Mouse (Mus musculus) frontal cortex, postnatal 10 days (tissue): ENCODE measurements around the gene Cdh9.

Experiments used
- DNase-seq, 2 experiments: peaks; one replicate each; pipeline ENCODE4 v3.0.0; 2022; ENCODE audit warnings: low spot score in 2 of 2, mixed read lengths in 1 of 2

Cdh9 gene

GRCm38 (mm10) chr15:16728470-16729011 lies at the start of gene Cdh9:
Gene Cdh9 (plus strand): TSS chr15:16728756.
- DNase-seq: peak in 1 of 2 experiments; percentile 18

GRCm38 (mm10) chr15:16679096-16679495 lies 49.5 kb upstream of the Cdh9 start:
- no peak for DNase-seq

DNA sequence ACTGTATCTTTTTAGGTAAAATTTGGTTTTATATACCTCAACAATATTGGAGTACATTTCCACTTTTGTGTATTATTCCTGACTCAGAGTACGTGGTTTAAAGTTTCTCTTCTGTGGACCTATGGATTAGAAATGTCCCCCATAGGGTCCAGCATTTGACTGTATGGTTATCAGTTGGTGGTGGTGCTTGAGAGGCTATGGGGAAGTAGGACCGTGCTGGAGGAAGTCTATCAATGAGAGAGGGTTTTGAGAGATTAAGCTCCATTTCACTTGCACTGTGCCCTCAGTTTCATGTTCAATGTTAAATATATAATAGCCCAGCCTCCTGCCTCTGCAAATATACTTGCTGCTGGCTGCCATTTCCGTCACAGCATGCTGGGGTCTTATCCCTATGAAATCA lies 28.7 kb upstream of the Cdh9 start:
- DNase-seq: no peak

GRCm38 (mm10) chr15:16702340-16702739 lies 26.2 kb upstream of the Cdh9 start:
- no peak for DNase-seq

- no peak for DNase-seq
Measured at GRCm38 (mm10) chr15:16739088-16739487, 10.5 kb downstream of the Cdh9 start.

DNA sequence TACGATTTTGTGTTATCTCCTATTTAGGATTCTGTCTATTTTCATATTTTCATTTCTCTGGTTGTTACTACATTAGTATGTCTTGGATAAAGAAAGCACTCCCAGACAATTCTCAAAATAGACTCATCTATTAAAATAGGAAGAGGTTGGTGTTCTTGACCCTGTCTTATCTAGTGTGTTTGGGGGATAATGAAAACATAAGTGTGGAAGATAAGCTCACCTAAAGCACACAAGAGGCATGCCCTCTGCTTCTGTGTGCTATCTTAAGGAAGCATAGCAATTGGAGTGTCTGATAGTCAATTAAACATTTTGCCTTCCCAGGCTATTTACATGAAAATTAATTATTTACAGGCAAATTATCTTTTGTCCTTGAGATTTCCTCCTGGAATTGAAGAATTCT lies 18.1 kb downstream of the Cdh9 start:
- no peak for DNase-seq

GRCm38 (mm10) chr15:16763252-16763651 lies 34.7 kb downstream of the Cdh9 start:
- peak in 1 of 2 experiments; percentile 16 for DNase-seq

DNA sequence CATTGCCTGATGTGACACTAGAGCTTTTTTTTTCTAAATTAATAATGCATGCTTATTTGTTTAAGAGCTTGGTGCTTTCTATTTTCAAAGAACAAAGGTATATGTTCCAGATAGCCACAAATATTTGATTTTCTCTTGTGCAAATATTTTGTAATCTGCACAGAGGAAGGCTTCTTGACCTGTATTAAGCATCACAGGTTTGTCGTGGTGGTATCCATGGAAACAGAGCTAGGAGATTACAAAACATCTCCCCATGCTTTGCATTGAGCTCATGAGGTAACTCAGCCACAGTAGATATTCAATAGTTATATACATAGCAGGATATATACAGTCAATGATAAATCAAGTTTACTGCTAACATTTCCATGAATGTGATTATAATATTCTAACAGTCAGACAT lies 56.0 kb downstream of the Cdh9 start:
- DNase-seq: no peak

GRCm38 (mm10) chr15:16792857-16793256 lies 64.3 kb downstream of the Cdh9 start:
- no peak for DNase-seq

GRCm38 (mm10) chr15:16801302-16801701 lies 72.7 kb downstream of the Cdh9 start:
- no peak for DNase-seq

DNA sequence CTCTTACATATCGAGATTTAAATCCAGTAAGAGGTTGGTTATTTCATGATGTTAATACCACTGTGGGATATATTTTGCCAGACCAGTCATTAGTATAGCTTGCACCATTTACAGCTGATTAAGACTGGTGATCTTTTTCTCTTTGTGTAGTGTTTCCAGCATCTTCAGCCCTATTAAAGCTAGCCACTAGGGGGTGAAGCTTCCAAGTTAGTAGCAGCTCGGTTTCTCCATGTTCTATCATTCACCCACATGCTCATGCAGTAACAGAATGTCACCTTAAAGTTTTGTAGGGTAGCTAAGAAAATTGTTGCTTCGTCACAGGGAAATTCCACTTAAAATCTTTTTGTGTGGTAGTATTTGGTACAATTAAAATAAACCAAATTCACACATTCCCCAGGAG lies 82.2 kb downstream of the Cdh9 start:
- no peak for DNase-seq

- no peak for DNase-seq
Measured at GRCm38 (mm10) chr15:16814035-16814434, 85.5 kb downstream of the Cdh9 start.

DNA sequence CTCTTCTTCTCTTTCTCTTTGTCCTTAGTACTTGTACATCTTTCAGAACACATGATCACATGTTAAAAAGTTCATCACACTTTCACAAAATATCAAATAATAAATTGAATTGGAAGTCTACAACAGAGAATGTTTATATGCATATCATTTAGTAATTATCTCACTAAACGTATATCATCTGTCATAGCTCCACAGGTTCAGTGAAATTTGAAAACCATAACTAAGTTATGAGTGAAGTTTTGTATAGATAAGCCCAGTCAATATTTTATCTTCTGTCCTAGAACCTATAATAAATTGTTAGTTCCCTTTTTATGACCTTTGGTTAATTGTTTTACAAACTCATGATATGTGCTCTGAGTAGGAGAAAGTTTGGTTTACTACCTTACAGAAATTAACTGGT lies 106.2 kb downstream of the Cdh9 start:
- DNase-seq: no peak

DNA sequence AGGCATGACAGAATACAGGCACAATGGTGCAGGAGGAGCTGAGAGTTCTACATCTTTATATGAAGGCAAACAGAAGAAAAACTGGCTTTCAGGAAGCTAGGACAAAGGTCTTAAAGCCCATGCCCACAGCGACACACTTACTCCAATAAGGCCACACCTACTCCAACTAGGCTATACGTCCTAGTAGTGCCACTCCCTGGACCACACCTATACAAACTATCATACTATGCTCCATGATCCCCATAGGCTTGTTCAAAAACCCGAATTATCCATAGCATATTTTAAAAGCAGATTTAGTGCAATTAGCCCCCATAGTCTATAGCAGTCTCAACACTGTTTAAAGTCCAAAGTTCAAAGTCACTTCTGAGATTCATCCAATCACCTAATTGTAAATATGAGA lies 154.0 kb downstream of the Cdh9 start:
- DNase-seq: no peak

DNA sequence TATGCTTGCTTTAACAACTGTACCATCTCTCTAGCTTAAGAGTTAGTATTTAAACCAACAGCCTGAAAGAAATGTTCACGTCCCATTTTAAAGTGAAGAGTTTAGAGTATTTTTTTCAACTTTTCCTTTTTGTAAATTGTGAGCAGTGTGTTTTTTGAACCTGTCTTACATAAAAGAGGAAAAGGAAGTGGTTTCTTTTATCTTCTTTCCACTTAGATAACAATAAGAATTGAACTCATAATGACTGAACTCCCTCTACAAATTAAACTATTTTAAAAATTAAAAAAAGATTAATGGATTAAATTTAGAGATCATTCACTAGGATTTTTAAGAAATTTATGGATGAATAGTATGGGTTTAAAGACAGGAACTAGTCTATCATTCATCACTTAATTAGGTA lies 168.1 kb downstream of the Cdh9 start:
- no peak for DNase-seq
